Mouse (Mus musculus): ENCODE measurements around the gene Capn5.

The Capn5 gene

DNA sequence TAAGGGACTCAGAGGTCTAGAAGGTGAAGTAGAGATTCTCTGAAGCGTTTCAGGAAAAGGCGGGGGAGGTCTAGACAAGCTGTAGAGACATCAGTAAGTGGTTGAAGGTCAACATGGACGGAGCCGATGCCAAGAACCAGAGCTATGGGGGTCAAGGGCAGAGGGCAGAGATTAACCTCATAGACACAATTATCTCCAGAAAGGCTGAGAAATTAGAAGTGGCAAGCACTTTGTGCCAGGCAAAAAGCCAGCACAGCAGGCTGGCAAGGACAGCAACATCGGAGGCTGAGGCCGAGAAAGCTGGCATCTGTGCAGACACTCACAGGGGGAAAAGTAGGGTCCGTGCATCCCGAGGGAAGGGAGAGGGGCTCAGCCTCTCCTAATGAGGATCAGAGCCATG is 30.3 kb downstream of the Capn5 start:
- peak; percentile 56 to 65 for DNase-seq

DNA sequence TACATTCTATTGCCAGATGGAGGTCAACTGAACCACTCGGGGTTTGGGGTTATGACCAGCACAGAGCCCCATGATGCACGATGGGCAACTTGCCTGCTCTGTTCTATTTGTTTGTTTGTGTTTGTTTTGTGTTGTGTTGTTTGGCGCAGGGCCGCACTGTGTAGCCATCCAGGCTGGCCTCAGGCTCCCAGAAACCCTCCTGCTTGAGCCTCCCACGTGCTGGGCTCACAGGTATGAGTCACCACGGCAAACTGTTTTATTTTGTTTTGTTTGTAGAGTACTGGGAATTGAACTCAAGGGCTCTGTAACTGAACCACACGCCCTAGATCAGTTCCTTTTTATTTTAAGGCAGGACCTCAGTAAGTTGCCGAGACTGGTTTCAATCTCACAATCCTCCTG is 31.6 kb downstream of the Capn5 start:
- DNase-seq: no peak

GRCm38 (mm10) chr7:98145842-98146446 is 32.1 kb downstream of the Capn5 start:
- peak; percentile 70 to 71 for DNase-seq

DNA sequence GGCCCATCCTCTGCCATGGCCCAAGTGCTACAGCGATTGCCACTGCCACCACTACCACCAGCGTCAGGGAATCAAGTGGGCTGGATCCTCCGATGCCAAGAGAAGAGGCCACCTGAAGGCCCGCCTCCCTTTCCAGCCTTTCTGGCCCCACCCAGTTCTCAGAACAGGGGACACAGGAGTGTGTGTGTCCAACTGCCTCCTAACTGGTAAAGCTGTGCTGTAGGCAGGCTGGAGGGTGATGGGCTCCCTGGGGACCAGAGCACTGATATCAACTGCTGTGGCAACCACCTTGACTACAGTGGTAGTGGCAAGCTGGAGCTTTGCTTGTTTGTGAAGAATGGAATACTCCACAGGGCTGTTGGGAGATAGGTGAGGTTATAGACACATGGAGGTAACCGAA is 32.7 kb downstream of the Capn5 start, which contains the start of gene Omp:
Gene Omp, minus strand, starts transcription at position 101 of the 400 bp plus-strand sequence.
- no peak for DNase-seq

DNA sequence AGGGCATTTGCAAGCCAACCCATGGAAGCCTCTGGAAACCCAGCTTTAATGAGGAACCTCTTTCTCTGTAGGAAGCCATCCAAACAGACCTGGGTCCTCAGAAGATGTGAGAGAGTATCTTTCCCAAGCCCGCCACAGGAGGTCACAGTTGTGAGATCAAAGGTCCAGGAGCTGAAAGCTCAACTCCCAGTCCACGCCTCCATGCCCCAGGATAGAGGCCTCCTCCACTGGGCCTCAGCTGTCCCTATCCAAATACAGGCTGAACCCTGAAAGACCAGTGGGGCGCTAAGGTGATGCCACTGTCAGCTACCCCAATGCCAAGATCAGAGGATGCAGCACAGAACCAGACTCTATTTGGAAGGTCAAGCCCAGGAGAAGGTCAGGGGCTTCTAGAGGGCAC is 35.4 kb downstream of the Capn5 start:
- DNase-seq: no peak

GRCm38 (mm10) chr7:98142247-98142646 is 35.8 kb downstream of the Capn5 start:
- DNase-seq: no peak

GRCm38 (mm10) chr7:98141206-98141605 is 36.9 kb downstream of the Capn5 start:
- peak; percentile 61 to 63 for DNase-seq

DNA sequence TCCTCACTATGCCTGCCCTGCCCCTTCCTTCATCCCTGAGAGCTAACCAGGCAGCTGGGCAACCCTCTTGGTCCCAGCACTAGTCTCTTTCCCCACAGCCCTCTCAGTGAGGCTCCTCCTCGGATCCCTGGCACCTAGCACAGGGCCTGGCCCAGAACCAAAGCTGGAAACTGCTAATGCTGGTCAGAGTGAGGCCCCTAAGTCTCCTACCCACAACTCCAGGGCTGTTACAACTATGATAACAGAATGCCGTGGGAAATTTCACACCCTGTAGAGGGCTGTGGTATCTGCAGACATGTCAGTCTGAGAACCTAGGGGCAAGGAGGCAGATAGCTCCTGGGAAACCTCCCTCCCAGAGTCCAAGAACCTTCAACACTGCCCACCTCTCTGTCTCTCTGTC is 37.5 kb downstream of the Capn5 start:
- DNase-seq: peak; percentile 68 to 75

GRCm38 (mm10) chr7:98139216-98139615 is 38.9 kb downstream of the Capn5 start:
- peak in 1 of 2 experiments; percentile 47 for DNase-seq

- no peak for DNase-seq
These were observed 40.1 kb downstream of the Capn5 start for GRCm38 (mm10) chr7:98137995-98138394.

DNA sequence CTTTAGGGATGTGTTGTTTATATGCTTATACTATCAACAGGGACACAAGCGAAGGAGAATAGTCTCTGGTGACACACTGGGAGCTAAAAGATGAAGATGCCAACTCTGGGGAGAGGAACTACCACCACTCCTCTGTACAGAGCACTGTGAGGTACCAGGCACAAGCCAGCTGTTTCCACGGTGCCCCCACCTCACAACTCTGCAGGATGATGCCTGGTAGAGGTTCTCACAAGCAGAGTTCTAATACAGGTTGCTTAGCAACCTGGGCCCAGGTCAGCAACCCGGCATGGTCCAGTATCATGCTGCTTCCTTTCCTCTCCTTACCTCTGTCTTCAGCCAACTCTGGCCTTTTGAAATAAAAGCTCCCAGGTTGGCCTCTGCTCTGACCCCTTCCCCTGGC is 40.5 kb downstream of the Capn5 start:
- DNase-seq: no peak

GRCm38 (mm10) chr7:98131751-98132150 is 46.3 kb downstream of the Capn5 start:
- DNase-seq: no peak

GRCm38 (mm10) chr7:98125473-98125872 is 52.6 kb downstream of the Capn5 start:
- DNase-seq: peak in 1 of 2 experiments; percentile 60

- no peak for DNase-seq
These were observed 53.4 kb downstream of the Capn5 start for GRCm38 (mm10) chr7:98124701-98125100.

GRCm38 (mm10) chr7:98121673-98122072 is 56.4 kb downstream of the Capn5 start:
- peak in 1 of 2 experiments; percentile 31 for DNase-seq

DNA sequence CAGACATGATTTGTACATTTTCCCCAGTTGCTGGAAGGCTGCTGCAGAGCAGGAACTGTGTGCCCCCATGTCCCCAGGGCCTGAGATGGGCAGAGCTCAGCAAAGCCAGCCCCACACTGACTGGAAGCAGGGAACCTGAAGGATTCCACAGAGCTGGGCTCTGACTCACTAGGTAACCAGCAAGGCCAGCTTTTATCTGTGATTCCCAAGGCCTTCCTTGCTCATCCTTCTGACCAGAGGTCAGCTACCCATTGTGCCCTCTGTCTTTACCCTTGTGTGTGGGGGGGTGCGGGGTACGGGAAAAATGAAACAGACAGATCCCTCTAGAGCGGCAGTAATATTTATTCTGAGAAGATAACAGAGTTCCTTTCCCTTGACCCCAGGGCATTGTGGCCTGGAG is 56.8 kb downstream of the Capn5 start:
- DNase-seq: no peak

- DNase-seq: peak; percentile 84 to 88
These were observed 57.7 kb downstream of the Capn5 start for GRCm38 (mm10) chr7:98120325-98120724.

GRCm38 (mm10) chr7:98119961-98120232 is 58.2 kb downstream of the Capn5 start:
- DNase-seq: no peak

GRCm38 (mm10) chr7:98119179-98119960 is 58.7 kb downstream of the Capn5 start, which contains the start of gene Myo7a:
Gene Myo7a (minus strand): TSS chr7:98119524.
- peak in 1 of 2 experiments; percentile 33 for DNase-seq

DNA sequence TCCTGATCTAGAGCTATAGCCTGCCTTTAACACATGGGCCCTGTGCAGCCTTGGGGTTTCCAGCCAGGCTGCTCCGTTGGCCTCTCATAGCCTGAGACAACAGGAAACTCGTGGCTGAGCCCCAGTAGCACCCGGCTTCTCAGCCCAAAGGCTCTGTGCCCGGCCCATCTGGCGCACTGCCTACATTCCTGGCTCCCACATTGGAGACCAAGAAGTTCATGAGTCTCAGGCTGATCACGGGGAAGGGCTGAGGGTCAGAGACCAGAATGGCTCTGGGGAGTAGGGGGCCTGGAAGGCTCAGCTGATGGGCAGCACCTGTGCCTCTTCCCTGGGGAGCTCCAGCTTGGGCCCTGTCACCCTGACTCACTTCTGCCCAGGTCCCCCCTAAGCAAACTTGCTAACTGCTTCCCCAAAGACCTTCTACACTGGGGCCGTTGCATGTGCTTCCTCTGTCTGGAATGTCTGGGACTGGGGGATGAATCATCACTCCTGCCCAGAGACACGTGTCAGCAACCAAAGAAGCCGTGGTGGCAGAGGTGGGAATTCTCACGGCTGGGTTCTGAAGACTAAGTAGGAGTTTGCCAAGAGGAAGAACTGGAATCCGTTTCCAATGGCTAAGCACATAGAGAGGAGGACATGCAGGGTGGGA is 60.9 kb downstream of the Capn5 start:
- DNase-seq: peak; percentile 76 to 79

GRCm38 (mm10) chr7:98114656-98115055 is 63.4 kb downstream of the Capn5 start:
- DNase-seq: no peak

GRCm38 (mm10) chr7:98111233-98111632 is 66.8 kb downstream of the Capn5 start:
- peak; percentile 32 to 38 for DNase-seq

- no peak for DNase-seq
These were observed 68.3 kb downstream of the Capn5 start for GRCm38 (mm10) chr7:98109771-98110170.
